Mouse (Mus musculus) kidney, adult 2 months (tissue): ENCODE measurements around the gene Adcyap1r1. TPM values are rescaled to one million over a fixed set of nuclear protein-coding genes. Genes with fewer than 3 reads are reported as not detected.

Experiments used
- DNase-seq: peaks from one replicate; pipeline ENCODE4 v3.0.0; 2021
- H3K27ac ChIP-seq: fragments of 200-500 bp; 2 replicates; pipeline ENCODE4 v1.5.1; 2012; ENCODE audit warnings: low read depth, low read length, control low read depth, inconsistent platforms; ENCODE audit not compliant: insufficient read depth
- H3K27me3 ChIP-seq: fragments of 200-500 bp; replicated peaks from 2 replicates; pipeline ENCODE4 v1.6.1; 2012; ENCODE audit warnings: mild to moderate bottlenecking, moderate library complexity, low read length, inconsistent platforms; ENCODE audit not compliant: control insufficient read depth, insufficient read depth
- H3K36me3 ChIP-seq: fragments of 200-500 bp; 2 replicates; pipeline ENCODE4 v1.6.1; 2012; ENCODE audit warnings: mild to moderate bottlenecking, moderate library complexity, low read length, inconsistent platforms; ENCODE audit not compliant: control insufficient read depth, insufficient read depth
- H3K4me1 ChIP-seq: fragments of 200-500 bp; 2 replicates; pipeline ENCODE4 v1.6.1; 2011; ENCODE audit warnings: low read length; ENCODE audit not compliant: control insufficient read depth, insufficient read depth
- H3K4me3 ChIP-seq: fragments of 200-500 bp; 2 replicates; pipeline ENCODE4 v1.5.1; 2011; ENCODE audit warnings: mild to moderate bottlenecking, low read depth, low read length, control low read depth; ENCODE audit not compliant: insufficient read depth
- CTCF ChIP-seq: fragments of 200-500 bp; conservative IDR thresholded peaks from 2 replicates; pipeline ENCODE4 v1.5.1; 2011; ENCODE audit warnings: low read depth, mild to moderate bottlenecking, control low read depth, low read length, moderate library complexity, mixed read lengths; ENCODE audit not compliant: insufficient read depth, insufficient read length
- POLR2A ChIP-seq: fragments of 200-500 bp; IDR thresholded peaks from one replicate; pipeline ENCODE4 v1.6.1; 2011; ENCODE audit warnings: low read depth, low read length, control low read depth
- WGBS: fragments of 180-500 bp; shearing (Covaris S2); methylation state at CpG from one replicate; pipeline ENCODE4 v1.1.7; 2018; 5-methylcytosine and 5-hydroxymethylcytosine counted together
- polyA plus RNA-seq: library from polyadenylated mRNA; depleted of rRNA; stranded (reverse); fragments of >200 nt; gene quantifications from 2 replicates; pipeline ENCODE4 v1.2.3, GENCODE M21; 2012

The Adcyap1r1 gene
- polyA plus RNA-seq, 1 experiment, result 2.2 TPM

DNA sequence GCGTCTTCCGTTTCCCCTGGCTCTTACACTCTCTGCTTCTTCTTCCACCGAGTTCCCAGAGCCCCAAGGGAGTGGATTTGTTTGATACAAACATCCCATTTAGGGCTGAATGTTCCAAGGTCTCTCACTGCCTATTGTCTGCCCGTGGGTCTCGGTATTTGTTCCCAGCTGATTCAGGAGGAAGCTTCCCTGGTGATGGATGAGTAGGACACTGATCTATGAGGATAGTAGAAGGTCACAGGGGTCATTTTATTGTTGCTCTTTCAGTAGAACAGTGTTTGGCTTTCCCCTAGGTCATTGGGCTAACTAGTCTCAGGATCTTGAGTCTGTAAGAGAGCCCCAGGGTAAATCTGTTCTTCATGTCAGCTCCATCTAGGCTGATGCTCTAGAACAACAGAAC, 61.7 kb downstream of the Adcyap1r1 start:
- 70% methylated on average over 5 of the region's 5 CpGs for WGBS
- Histone ChIP-seq H3K4me3 (no peak overlapping the region), H3K36me3 (no peaks in the 10 kb centered on the region), H3K27me3 (no peaks in the 10 kb centered on the region), H3K4me1 (no peaks in the 10 kb centered on the region), H3K27ac (no peak overlapping the region)
- TF ChIP-seq CTCF (no peak), POLR2A (no peak)
- DNase-seq, result no peak

DNA sequence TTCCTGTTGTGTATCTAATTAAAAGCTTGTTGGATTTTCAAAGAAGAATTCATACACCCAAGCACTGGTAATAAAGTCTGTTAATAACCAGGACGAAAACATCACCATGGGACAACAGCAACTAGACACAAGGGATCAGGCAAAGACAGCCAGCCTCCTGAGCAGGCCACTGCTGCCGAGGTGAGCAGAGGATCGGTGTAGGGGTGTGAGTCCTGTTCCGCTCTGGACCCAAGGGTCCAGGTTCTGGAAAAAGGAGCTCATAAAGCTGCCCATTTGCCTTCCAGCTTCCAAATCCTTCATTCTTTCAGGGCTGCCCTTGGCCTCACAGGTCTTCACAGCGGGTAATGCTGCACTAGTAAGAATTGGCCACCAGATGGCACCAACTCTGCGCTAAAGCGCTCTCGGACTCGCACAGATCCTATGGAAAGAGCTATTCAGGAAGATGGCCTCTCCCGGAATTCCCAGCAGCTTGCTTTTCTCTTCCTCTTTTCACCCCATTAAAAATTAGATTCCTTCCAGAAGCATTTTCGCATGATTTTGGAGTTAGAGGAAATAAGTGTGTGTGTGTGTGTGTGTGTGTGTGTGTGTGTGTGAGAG, 67.9 kb downstream of the Adcyap1r1 start:
- whole genome bisulfite sequencing, result 15% methylated on average over 11 of the region's 11 CpGs
- Histone ChIP-seq H3K4me1 (no peaks in the 10 kb centered on the region), H3K27ac (no peak overlapping the region), H3K4me3 (no peak overlapping the region), H3K36me3 (no peaks in the 10 kb centered on the region), H3K27me3 (no peaks in the 10 kb centered on the region)
- DNase-seq, result peak; percentile 72
- no peak for TF ChIP-seq POLR2A
- TF ChIP-seq CTCF, result peak; percentile 88

DNA sequence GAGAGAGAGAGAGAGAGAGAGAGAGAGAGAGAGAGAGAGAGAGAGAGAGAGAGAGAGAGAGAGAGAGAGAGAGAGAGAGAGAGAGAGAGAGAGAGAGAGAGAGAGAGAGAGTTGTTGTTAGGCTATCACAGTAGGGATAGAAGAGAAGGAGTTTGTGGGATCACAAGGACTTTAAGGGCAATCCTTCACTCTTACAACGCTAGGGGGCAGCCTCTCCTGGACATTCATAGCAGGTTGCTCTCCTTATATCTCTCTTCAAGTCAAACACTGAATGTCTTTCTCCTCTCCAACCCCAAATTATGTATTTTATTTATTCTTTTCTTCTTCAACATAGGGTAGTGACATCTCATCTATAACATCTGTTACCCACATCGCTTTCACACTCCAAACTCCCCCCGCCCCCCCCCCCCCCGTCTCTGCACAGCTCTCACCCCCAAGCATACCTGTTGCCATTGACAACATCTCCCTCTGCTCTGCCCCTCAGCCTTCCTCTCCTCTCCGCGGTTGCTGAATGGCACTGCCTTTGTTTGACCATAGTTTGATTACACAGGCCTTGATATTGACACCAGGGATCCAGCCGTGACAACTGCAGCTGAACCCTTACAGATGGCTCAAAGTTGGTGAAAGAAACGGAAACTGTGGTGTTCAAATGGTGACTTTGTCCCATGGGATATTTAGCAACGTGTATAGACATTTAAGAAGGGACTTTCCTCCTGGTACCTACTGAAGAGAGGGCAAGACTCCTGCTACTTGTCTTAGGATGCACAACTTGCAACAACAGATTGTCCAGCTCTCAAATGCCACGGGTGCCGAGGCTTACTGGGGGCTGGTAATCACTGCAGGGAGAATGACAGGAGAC, 68.7 kb downstream of the Adcyap1r1 start:
- H3K4me3 ChIP-seq, result no peak overlapping the region

DNA sequence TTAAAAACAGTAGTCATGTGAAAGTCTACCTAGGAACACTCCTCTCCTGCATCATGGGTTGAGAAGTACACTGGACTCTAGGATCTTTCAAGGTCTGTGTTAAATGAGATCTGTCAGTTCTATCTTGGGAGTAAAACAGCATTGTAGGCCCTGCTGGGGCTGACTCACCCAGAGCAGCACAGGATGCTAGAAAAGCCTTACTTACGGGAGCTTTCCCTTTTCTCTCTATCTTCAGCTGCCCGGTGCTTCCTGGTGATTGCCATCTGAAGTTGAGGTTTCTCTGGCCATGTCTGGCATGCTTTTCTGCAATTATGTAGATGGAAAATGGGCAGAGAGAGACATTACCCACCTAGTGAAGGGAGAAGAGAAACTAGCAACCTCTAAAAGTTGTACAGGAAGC, 84.7 kb downstream of the Adcyap1r1 start:
- DNase-seq, result no peak
- 79% methylated on average over 2 of the region's 2 CpGs for WGBS
- no peak overlapping the region for H3K27ac ChIP-seq
- no peak for TF ChIP-seq POLR2A
- no peak for TF ChIP-seq CTCF
- no peaks in the 10 kb centered on the region for H3K27me3 ChIP-seq
- no peaks in the 10 kb centered on the region for H3K36me3 ChIP-seq
- no peak overlapping the region for H3K4me3 ChIP-seq
- no peaks in the 10 kb centered on the region for H3K4me1 ChIP-seq

More for the DNA sequence above, 68.7 kb downstream of the Adcyap1r1 start:
- no peaks in the 10 kb centered on the region for H3K4me1 ChIP-seq
- peak; percentile 33 for DNase-seq
- H3K27me3 ChIP-seq, result no peaks in the 10 kb centered on the region
- H3K27ac ChIP-seq, result no peak overlapping the region
- WGBS, result 59% methylated on average over 11 of the region's 11 CpGs
- TF ChIP-seq POLR2A, result no peak
- peak; percentile 26; the same call in 1 of the 2 replicates for TF ChIP-seq CTCF
- no peaks in the 10 kb centered on the region for H3K36me3 ChIP-seq

DNA sequence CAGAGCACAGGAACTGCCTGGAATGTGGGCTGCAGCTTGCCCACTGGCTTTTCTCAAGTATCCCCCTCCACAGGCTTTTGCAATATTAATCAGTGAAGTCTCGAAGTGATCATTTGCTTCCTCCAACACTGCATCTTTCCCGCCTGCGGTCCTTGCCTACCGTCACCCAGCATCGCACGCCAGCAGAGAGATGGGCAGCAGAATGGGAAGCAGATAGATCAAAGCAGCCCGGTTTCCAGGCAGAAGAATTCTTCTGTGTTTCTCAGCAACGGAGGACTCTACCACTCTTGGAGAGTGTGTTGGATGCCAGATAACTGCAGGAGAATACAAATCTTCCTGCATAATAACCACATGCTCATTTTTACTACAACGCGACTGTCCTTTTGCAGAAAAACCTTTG, 87.4 kb downstream of the Adcyap1r1 start:
- TF ChIP-seq POLR2A, result no peak
- no peak for TF ChIP-seq CTCF
- DNase-seq, result no peak
- 77% methylated on average over 10 of the region's 10 CpGs for WGBS
- Histone ChIP-seq H3K4me3 (no peak overlapping the region), H3K27me3 (no peaks in the 10 kb centered on the region), H3K27ac (no peak overlapping the region), H3K4me1 (no peaks in the 10 kb centered on the region), H3K36me3 (no peaks in the 10 kb centered on the region)

DNA sequence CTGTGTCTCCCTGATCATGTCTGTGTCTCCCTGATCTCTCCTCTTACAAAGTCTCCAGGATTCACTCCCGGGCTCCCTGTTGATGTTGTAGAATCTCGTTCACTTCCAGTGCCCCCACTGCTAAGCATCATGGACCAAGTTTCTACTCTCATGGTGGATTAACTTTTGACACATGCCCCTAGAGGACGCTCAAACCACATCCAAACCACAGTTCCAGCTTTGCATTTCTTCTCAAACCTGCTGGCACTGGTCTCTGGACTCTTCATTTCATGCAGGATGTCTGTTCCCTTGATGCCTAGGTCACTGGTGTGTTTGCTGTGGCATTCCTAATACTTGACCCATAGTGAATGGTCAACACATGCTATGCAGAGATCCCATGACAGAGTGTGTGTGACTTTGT, 90.6 kb downstream of the Adcyap1r1 start:
- no peaks in the 10 kb centered on the region for H3K4me1 ChIP-seq
- DNase-seq, result no peak
- TF ChIP-seq CTCF, result no peak
- TF ChIP-seq POLR2A, result no peak
- no peaks in the 10 kb centered on the region for H3K36me3 ChIP-seq
- H3K4me3 ChIP-seq, result no peak overlapping the region
- H3K27ac ChIP-seq, result no peak overlapping the region
- 50% methylated on average over 3 of the region's 3 CpGs for WGBS
- no peaks in the 10 kb centered on the region for H3K27me3 ChIP-seq

DNA sequence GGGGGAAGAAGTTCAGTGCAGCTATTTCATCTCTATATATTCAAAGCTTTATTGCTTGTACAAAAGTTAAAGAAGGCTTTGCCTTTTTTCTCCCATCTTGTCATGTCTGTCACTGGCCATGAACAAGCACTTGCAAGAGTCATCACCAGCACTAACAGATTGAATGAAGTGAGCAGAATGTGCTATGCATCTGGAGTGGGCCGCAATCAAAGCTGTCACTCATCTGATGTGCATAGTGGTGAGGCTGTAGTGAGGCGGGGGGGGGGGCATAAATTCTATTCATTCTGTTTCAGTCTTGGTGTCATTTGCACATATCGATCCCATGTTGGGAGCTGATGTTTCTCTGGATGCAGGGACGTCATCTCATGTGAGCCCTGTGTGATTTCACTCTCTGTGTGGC, 91.6 kb downstream of the Adcyap1r1 start:
- H3K27me3 ChIP-seq, result no peaks in the 10 kb centered on the region
- H3K27ac ChIP-seq, result no peak overlapping the region
- TF ChIP-seq CTCF (no peak), POLR2A (no peak)
- H3K4me3 ChIP-seq, result no peak overlapping the region
- no peaks in the 10 kb centered on the region for H3K36me3 ChIP-seq
- DNase-seq, result no peak
- H3K4me1 ChIP-seq, result no peaks in the 10 kb centered on the region
- 91% methylated on average over 4 of the region's 4 CpGs for WGBS
